Mouse (Mus musculus): ENCODE measurements around the gene Tmco1.

GRCm38 (mm10) chr1:167268360-167269063, 39.7 kb upstream of the Tmco1 start:
- no peak for TF ChIP-seq CTCF (IDR thresholded peaks at IDR 0.05; ENCODE audit: control insufficient read depth, insufficient read depth, insufficient read length)
- no peak for TF ChIP-seq MAX (IDR thresholded peaks at IDR 0.05)
- TF ChIP-seq USF1 (IDR thresholded peaks at IDR 0.05; ENCODE audit: low read depth) = no peak
- no peak for TF ChIP-seq MYOD1 (IDR thresholded peaks at IDR 0.05; ENCODE audit: control insufficient read depth, insufficient read length, low read depth)
- no peak for TF ChIP-seq MYOG (IDR thresholded peaks at IDR 0.05; ENCODE audit: control insufficient read depth, extremely low read depth, insufficient read length)
- TF ChIP-seq CEBPB (IDR thresholded peaks at IDR 0.05; ENCODE audit: low read depth) = no peak

All from C2C12 (cell line).